Mouse (Mus musculus) megakaryocyte, adult 5-6 weeks (primary cell): Measurements from ENCODE around the gene Fam160a1. TPM values are rescaled to one million over a fixed set of nuclear protein-coding genes. Genes with fewer than 3 reads are reported as not detected.

Experiments
- ATAC-seq: 2 replicates; pipeline ENCODE4 v1.8.0; 2016; ENCODE audit warnings: mild to moderate bottlenecking, inconsistent platforms; ENCODE audit not compliant: poor library complexity, severe bottlenecking
- total RNA-seq, 2 experiments: library from RNA; stranded (forward) in 1 of 2; stranded (reverse) in 1 of 2; fragments of 153-499, 151-499 nt in 1 of 2; fragments of 221-1000, 200-1000 nt in 1 of 2; gene quantifications; 2 replicates each; pipeline versions ENCODE4 v1.2.3 to v1.2.4; 2015 to 2017

Gene Fam160a1
- total RNA-seq, 2 experiments from 2014 or later = not detected

DNA sequence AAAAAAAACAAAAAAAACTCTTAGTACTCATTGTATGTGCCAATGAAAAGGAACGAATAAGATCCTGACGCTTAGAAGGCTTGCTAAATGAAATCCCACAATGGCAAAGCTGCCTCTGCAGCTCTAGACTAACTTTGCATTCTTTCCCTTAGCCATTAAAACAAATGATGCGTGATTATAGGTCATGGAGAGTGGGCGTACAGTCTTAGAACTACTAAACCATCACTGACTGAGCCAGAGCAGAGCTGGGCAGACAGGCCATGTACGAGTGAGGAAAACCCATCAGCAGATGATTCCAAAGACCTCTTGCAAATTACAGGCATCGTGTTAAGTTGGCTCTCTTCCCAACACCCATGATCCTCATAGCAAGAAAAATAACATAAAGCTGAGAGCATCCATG is 10.7 kb upstream of the Fam160a1 start:
- no peak for ATAC-seq

DNA sequence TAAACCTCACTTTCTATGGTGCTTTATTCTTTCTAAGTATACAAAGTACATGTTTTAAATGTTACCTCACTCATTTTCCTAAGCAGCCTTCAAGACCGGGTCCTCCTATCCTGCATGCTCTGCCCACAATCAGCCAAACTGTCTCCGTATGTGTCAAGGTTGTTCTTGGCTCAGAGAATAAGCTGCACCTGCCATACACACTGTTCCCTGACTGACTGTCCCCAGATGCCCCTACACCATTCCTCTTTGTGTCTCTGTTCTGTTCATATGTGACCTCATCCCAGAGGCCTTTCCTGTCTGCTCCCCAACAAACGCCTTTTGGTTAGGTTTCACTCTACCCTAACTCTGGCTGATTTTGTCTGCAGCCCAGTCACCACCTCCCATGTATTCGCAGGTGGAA is 10.2 kb upstream of the Fam160a1 start:
- no peak for ATAC-seq

DNA sequence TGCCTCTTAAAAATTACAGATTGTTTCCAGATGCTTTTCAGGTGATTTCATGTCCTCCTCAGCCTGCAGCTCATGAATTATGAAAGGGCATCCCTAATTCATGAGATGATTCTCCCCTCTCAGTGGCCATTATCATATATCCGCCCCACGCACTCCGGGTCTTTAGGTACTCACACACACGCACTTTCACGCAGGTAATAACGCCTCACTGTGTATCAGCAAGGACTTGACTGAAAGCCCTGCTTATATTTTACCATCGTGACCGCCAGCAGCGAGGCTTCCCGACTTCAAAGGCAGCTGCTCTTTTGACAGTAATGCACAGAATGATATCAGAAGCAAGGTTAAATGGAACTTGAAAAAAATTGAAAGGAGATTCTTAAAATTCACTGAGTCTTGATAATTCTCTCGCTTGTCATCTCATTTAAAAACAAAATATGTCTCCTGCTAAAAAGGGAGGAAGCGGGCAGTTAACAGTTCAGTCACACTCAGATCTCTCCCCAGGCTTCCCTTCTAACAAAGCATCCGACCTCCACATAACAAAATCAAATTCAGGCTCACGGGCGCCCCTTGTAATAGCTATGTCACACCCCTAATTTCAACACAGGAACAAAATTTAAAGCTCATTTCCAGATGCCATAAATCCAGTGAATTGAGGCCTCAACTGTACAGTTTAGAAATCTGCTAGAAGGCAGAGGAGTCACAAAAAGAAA is 3.9 kb upstream of the Fam160a1 start:
- ATAC-seq = no peak

DNA sequence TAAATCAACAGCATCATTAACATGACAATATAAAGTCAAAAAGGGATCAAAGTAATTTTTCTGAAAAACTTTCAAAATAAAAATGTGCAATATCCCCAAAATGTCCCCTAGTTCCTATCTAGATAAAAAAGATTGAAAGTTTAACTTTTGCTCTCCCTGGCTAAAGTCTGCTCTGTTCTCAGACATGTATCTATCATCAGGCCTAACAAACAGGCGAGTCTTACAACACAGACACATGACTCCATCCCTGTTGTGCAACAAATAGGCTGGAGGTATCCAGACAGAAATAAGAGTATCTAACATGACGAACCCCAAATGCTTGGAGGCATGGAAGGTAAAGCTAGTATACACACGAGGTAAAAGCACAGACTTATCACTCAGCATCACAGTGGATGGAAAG is 2.2 kb upstream of the Fam160a1 start:
- no peak for ATAC-seq

DNA sequence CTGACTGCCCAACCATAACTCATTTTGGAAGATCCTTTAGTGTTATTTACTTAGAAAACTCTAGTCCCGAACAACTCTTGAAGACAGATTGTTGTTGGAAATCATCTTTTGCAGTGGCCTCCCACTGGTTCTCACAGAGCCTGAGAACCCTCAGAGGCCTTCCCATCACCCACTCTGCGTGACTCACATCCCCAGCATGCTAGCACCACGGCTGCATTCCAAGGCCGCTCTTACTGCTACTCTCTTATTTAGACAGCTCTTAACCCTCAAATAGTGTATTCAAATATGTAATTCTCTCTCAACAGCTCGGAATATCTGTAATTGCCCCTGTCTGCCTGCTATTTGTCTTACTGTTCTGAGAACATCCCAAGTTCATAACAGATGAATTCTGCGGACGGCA is 2.9 kb downstream of the Fam160a1 start:
- ATAC-seq = no peak

DNA sequence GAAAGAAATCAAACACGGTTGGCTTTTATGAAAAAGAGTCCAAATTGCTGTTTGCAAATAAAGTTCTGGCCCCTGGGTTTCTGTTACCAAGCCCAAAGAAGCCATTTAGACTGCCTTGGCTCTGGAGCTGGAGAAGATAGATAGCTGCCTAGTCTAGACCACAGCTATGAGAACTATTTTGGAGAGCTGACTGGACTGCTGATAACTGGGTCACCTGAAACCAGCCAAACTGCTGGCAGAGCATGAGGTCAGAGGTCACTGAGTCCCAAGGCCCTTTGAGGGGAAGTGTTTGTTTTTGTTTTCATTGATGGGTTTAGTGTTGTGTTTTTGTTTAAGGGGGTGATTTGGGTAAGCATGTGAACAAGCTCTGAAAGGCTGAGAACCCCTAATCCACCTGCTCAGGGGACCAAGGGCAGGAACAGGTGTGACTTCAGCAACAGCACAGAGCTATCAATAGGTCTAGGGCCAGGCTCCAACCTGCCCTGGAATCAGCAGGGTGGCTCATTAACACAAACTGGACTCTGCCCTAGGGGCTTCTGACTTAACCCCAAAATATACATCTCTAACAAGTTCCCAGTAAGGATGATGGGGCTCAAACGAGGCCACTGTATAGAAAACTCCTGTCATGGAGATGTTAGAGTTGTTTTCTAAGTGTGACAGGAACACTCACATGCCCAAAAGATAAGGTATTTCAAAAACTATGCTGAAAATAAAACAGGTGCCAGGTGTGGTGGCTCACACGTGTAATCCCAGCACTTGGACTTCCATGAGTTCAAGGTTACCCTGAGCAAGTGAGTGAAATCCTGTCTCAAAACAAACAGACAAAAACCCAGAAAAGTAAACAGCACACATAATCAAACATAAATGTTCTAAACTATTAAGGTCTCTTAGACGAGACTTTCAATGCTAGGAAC is 3.7 kb downstream of the Fam160a1 start:
- no peak for ATAC-seq

DNA sequence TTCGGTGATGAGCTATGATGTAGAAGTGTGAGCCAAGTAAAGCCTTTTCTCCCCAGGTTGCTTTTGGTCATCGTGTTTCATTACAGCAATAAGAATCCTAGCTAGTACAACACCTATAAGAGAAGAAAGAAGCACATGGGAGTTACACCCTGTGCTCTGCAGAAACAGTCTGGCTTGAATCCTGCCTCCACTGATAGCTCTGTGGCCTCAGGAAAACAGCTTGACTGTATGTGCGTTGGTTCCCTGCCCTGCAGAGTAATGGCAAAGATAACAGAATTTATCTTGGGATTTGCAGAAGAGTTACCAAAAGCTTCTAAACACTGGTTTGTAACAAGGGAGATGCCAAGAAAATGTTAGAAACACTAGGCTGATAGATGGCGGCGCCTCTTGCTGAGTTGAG is 5.1 kb downstream of the Fam160a1 start:
- ATAC-seq = no peak

DNA sequence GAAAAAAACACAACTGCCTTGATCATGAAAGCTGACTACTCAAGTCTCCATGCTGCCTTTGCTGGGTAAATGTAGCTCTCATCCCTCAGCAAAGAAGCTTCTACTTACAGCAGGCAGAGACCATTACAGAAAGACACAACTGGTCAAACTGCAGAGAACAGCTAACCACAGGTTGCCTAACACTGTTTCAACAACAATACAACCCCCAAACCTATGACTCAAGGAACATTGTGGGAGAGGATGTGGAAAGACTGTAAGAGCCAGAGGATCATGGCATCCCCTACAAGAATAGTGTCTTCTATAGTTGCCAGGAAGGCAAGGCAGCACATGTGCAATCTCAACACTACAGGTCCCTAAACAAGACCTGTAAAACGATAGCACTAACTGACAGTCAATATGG is 23.9 kb downstream of the Fam160a1 start:
- no peak for ATAC-seq

DNA sequence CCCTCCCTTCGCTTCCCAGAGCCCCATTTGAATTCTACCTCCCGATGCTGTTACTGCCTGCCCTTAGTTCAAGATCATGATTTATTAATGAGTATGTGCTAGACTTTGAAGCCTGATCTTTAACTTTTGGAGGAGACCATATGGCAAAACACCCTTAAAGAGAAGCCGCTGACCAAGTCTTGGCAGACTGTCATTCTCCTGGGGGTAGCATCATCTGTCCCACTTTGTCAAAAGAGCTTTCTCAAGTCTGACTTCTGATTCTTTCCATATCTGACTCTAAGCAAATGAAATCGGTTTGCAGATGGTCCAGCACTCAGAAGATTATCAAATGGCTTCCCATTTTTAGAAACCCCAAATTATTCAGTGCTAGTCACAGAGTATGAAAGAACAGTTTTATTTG is 27.3 kb downstream of the Fam160a1 start:
- ATAC-seq = no peak

DNA sequence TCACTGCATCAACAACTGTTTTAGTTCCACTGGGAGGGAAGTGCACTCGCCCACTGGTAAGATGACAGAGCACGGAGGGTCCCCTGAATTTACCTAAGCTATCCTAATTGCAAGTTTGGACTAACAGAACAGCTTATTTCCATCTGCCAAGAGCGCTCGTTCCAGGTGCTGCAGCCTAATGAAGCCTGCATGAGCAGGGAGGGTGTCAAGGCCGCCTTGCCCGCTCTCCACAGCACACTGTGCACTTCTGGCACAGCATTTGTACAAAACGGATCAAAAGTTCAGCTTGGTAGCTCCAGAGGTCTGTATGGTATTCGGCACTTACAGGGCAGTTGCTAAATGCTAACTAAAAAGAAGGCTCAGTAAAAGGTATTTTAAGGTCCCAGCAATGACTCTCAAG is 30.6 kb downstream of the Fam160a1 start:
- no peak for ATAC-seq

DNA sequence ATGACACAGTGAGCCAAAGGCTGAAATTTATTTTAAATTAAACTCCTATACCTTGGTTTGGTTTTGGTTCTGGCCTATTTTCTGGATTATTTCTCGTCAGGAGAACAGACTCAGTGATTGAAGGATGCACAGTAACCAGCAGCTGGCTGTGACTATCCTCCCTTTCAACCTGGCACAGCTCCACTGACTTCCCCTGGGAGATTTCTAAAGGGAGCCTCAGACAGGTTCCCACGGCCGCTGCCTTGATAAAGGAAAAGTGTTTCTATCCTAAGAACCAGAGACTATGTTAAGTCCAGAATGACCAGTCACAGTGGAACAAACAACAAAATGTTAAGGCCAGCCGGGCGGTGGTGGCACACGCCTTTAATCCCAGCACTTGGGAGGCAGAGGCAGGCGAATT is 36.2 kb downstream of the Fam160a1 start:
- ATAC-seq = no peak

DNA sequence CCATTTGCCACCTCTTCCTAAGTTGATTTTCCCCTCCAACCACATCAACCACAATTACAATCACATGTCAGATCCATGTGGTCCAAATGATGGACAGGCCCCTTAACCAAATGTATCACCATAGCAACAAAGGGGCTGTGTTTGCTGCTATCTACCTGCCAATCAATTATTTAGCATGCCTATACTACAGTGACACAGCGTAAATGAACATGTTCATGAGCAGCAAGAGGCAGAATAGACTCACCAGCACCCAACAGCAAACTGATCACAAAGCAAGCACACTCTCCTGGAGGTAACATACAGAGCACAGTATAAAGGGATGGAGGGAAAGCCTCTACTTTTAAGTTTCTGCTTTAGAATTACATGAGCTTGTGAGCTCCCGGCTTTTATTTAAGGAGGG is 36.8 kb downstream of the Fam160a1 start:
- no peak for ATAC-seq

DNA sequence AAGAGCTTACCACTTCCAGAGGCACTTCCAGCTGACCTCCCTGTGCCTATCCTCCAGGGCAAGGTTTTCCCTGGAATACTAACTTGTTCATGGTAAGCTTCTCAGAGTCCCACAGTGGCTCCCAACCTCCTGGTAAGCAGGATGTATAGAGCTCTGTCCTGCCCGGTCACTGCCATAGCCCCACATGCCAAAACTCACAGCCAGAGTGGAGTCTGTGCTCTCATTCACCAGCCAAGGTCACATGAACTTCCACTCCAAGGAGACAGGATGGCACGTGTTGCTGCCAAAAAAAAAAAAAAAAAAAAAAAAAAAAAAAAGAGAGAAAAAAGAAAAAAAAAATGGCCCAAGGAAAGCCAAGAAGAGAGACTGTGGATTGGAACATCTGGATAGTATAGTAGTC is 39.2 kb downstream of the Fam160a1 start:
- no peak for ATAC-seq

DNA sequence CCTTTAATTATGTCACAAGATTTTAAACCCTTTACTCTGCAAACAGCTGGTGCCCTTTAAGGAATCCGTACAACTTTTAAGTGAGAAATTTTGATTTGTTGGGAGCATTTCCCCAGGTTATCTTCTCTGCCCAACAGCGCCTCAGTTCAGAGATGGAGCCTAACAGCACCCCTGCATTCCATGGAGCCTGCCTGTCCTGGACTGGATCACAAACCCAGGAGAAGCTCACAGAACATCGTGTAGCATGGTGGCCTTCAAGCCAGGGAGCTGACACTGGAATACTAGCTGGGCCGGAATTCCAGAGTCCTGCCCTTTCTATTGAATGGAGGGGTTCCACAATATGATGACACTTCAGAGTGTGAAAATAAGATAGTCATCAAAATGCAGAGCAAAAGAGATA is 39.7 kb downstream of the Fam160a1 start:
- no peak for ATAC-seq

DNA sequence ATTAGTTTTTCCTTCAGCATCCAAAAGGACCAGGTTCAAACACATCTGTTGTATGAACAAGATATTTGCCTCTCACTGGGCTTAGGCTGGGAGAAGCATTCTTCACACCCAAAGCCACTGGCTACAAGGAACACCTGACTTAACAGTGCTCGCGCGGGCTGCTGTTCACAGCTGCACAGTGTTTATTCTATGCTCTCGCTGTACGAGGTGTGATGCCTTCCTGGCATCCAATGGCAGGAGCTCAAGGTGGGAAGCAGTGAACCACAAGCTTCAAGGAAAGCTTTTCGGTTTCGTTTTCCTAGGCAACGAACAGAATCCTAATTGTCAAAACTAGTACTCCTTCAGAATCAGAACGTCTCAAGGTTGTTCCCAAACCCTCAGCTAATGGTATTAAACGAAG is 40.4 kb downstream of the Fam160a1 start:
- no peak for ATAC-seq

DNA sequence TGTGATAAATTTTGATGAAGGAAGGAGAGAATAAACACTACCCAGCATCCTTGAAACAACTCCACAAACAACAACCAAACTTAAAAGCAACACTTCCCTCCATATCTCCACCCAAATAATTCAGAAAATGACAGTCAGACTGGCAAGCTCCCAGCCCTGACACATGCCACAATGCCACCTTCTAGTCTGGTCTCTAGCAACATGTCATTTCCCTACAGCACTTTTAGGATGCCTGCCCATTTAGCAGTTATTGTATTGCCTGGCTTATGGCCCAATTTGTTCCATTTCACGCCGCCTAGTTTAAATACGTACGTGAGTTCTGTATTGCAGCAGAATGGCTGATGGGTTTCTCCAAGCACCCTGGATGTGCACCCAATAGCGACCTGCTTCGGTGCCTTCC is 41.0 kb downstream of the Fam160a1 start:
- no peak for ATAC-seq

DNA sequence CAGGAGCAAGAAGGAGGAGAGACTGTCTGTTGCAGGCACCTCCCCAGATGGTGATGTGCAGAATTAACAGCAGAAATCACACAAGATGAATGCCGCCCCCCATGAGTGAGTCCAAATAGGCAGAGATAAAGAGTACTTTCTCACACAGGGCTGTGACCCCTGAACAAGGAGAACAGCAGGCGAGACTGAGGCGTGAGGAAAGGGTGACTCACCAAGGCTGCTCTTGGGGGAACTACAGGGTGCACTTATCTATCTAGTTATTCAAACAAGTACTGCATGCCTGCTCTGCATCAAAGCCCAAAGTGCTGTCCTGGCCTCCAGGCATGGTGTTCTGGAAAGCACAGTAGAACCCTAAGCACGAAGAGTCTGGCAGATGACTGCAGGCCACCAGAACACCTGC is 43.2 kb downstream of the Fam160a1 start:
- no peak for ATAC-seq

DNA sequence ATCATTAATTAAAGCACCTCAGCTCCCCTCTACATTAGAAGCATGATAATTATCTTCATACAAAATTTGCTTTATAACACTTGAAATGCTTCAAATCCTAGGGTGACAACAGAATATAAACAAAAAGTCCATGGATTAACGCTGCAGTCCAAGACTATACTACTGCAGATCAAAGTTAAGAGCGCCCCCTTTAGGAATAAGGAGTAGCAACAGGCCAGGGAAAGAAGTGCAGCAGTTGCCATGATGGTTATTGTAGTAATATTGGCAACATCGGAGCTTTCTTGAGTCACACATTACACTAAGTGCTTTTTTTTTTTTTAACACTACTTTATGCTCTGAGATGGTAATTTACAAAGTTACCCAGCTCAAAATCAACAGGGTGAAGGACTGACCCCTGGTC is 43.7 kb downstream of the Fam160a1 start:
- ATAC-seq = no peak

DNA sequence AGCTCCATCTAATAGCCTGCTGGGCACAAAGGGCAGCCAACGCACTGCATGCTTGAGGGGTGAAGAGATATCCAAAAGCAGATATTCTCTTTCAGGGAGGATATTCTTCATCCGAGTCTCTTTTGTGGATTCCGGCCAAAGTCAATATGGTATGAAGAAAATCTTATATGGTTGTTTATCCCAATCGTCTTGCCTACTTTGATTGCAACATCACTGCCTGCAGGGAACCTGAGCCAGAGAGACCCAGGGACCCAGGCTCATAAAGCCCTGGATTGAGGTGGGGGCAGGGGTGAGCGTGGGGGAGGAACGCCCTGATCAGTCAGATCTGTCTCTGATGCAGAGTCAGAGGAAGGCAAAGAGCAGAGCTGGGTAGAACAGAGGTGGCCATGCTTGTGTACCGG is 52.2 kb downstream of the Fam160a1 start:
- ATAC-seq = no peak

DNA sequence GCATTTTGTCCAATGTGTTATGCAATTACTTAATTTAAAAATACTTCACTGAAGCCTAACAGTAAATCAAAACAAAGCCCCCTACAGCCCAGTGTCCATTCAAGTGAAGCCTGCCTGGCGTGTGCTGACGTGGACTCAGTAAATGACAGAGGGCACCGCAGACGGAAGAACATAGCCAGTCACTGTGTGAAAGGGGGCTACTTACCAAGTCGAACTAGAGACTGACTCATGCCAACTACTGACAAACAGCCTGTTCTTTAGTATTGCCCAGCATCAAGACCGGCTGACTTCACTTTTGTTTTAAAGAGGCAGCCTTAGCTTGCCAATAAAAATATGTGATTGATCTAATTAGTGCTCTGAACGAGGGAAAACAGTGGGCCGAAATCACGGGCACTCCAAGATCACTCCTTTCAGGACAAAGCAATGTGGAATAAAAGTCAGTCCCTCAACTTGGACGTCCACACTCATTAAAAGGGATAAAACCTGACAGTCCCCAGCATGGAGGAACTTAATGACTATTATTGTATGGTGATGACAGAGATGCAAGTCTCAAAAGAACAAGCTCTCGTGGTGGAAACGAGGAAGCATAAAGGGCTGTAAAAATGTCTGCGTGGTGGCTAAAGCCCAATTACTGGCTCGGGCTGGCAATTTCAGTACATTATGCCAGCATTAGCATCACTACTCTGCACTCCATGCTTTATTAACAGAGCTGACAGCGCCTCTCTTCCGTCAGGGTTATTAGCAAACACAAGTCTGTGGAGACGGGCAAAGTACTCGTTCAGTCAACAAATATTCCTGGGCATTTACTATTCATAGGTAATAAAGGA is 52.9 kb downstream of the Fam160a1 start:
- ATAC-seq = no peak

DNA sequence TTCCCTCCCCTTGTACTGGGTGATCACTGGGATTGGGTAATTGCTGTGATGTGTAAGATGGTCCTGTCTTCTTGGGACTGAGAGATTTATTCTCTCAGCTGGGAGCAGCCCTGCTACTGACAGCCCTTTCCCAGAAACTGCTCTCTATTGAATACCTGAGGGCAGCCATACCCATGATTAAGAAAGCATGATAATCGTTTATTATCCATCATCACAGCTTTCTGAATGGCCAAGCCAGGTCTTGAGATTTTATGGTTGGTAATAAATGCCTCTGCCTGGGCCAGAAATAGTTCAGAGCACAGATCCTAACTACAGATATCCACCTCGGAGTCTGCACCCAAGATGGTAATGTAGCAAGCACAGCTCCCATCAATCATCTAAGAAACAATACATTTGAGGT is 59.1 kb downstream of the Fam160a1 start:
- ATAC-seq = no peak

DNA sequence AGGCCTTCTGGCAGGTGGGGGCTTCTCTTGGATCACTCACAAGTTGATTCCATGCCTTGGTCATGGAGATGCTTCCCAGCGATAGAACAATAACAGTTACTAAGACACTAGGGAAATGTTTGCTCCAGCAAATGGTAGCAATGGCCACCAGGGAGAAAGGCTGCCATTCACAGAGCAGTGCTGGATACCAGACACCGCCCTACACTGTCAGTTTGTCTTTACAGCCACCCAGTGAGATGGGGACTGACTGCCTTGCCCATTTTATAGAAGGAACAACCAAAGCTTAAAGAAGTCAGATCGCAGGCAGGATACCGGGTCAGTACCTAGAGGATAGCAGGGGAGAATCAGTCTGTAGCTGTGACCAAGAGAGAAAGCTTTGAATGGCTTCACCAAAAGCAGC is 59.7 kb downstream of the Fam160a1 start:
- ATAC-seq = no peak
